Mouse (Mus musculus): Measurements from ENCODE around the gene Tmcc1. TPM values are rescaled to one million over a fixed set of nuclear protein-coding genes. Genes with fewer than 3 reads are reported as not detected.
"Not testable (repeated sequence)": the region's sequence is repeated elsewhere in the genome, so short reads cannot be mapped to it uniquely, and the experiment has no call there.

The Tmcc1 gene
- 18.3 and 24.4 TPM in 2 replicates for polyA plus RNA-seq (2012; rRNA removed)

DNA sequence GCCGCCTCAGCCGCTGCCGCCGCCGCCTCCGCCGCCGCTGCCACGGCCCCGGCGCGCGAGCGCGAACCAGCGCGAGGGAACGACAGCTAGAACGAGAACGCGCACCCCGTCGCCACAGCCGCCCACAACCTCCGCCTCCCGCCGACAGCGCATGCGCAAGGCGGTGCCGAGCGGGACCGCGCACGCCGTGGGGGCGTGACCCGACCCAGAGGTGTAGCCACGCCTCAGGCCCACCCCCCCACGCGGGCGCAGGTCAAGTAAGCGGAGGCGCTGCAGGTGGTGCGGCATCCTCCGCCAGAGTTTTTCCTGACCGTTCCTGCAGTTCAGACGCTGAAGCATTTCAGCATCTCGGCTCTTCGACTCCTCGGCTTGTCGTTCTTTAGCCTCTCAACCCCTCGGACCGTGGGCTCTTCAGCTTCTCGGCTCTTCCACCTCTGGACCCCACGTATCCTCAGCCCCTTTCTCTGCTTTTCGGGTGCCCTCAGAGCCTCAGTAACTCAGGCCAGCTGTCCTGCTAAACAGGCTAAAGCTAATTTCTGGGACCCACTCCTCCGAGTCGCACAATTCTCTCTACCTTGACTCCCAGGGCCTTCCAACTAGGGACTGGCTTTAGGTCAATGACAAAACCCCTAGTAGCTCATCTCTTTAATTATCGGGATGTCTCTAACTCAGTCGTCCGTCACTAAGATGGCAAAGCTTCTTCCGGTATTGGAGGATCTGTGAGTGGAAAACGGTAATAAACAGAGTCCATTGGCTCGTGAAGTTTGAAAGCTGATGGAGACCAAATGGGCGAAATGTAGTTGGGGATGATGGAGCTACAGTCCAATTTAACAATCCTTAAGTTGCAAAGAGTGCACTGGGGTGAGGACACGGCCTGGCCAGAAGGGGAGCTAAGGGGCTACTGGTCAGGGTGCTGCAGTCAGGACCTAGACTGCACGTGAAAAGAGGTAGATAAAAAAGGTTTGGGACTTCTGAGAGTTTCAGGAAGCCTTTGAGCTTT is at the start of gene Tmcc1:
Gene Tmcc1, minus strand, starts transcription at position 93 of the 1,000 bp plus-strand sequence.
- Histone ChIP-seq H3K27me3 (ENCODE audit: control insufficient read depth, insufficient read depth, low read length) (no peaks in the 10 kb centered on the region), H3K27ac (ENCODE audit: control insufficient read depth, insufficient read depth, low read length) (no peak within 1 kb of the TSS), H3K4me1 (replicated peaks; ENCODE audit: control insufficient read depth, insufficient read depth, low read length) (peaks cover 9% of the 10 kb centered on the region), H3K36me3 (ENCODE audit: control insufficient read depth, insufficient read depth, low read length) (no peaks in the 10 kb centered on the region), H3K4me3 (ENCODE audit: control insufficient read depth, insufficient read depth, low read length) (peak within 1 kb of the TSS; percentile 68)
- TF ChIP-seq CTCF (IDR thresholded peaks at IDR 0.05; ENCODE audit: borderline replicate concordance, control insufficient read depth, extremely low read depth, insufficient read depth, low read length, poor library complexity), result no peak; the same call in 1 of the 2 replicates
- peak; percentile 58 for TF ChIP-seq POLR2A (IDR thresholded peaks at IDR 0.05; ENCODE audit: control insufficient read depth, extremely low read depth, insufficient read depth, low read length, poor library complexity)
- 2% methylated on average over 62 of the region's 68 CpGs for WGBS
- peak; percentile 100 for DNase-seq

DNA sequence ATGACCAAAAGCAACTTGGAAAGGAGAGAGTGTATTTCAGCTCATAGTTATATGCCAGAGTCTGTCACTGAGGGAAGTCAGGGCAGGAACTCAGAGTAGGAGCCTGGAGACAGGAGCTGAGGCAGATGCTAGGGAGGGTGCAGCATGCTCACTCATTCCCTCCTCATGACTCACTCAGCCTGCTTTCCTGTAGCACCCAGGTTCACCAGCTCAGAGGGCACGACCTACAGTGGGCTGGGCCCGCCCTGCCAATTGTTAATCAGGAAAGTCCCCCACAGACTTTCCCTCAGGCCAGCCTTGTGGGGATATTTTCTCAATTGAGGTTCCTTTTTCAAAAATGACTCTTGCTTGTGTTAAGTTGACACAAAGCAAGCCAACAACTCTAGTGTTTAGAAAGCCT is 47.1 kb upstream of the Tmcc1 start:
- Histone ChIP-seq H3K27me3 (ENCODE audit: control insufficient read depth, insufficient read depth, low read length) (no peaks in the 10 kb centered on the region), H3K4me1 (replicated peaks; ENCODE audit: control insufficient read depth, insufficient read depth, low read length) (no peaks in the 10 kb centered on the region), H3K36me3 (ENCODE audit: control insufficient read depth, insufficient read depth, low read length) (peaks cover 38% of the 10 kb centered on the region), H3K27ac (ENCODE audit: control insufficient read depth, insufficient read depth, low read length) (no peak overlapping the region), H3K4me3 (ENCODE audit: control insufficient read depth, insufficient read depth, low read length) (no peak overlapping the region)
- 91% methylated on average over 2 of the region's 2 CpGs for WGBS
- TF ChIP-seq CTCF (IDR thresholded peaks at IDR 0.05; ENCODE audit: borderline replicate concordance, control insufficient read depth, extremely low read depth, insufficient read depth, low read length, poor library complexity) (no peak), POLR2A (IDR thresholded peaks at IDR 0.05; ENCODE audit: control insufficient read depth, extremely low read depth, insufficient read depth, low read length, poor library complexity) (no peak)
- DNase-seq, result no peak

DNA sequence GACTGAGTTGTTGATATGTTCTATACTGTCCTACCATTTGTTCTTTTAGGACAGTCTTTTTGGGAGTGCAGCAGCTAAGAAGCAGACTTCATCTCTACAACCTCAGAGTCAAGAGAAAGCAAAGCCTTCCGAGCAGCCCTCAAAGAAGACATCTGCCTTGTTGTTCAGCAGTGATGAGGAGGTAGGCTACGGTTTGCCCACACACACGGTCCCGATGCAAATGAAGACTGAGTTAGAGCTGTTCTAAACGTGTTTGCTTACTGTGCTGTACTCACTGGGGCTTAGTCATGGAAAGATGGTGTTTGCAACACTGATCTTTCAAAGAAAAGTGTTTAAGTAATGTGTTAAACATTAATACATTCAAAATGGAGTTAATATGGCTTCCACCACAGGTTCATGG is 44.8 kb upstream of the Tmcc1 start:
- H3K27ac ChIP-seq (ENCODE audit: control insufficient read depth, insufficient read depth, low read length), result no peak overlapping the region
- H3K27me3 ChIP-seq (ENCODE audit: control insufficient read depth, insufficient read depth, low read length), result no peaks in the 10 kb centered on the region
- H3K4me3 ChIP-seq (ENCODE audit: control insufficient read depth, insufficient read depth, low read length), result no peak overlapping the region
- H3K4me1 ChIP-seq (replicated peaks; ENCODE audit: control insufficient read depth, insufficient read depth, low read length), result no peaks in the 10 kb centered on the region
- no peak for DNase-seq
- WGBS, result 95% methylated on average over 5 of the region's 5 CpGs
- no peak for TF ChIP-seq POLR2A (IDR thresholded peaks at IDR 0.05; ENCODE audit: control insufficient read depth, extremely low read depth, insufficient read depth, low read length, poor library complexity)
- TF ChIP-seq CTCF (IDR thresholded peaks at IDR 0.05; ENCODE audit: borderline replicate concordance, control insufficient read depth, extremely low read depth, insufficient read depth, low read length, poor library complexity), result no peak
- H3K36me3 ChIP-seq (ENCODE audit: control insufficient read depth, insufficient read depth, low read length), result peaks cover 32% of the 10 kb centered on the region

DNA sequence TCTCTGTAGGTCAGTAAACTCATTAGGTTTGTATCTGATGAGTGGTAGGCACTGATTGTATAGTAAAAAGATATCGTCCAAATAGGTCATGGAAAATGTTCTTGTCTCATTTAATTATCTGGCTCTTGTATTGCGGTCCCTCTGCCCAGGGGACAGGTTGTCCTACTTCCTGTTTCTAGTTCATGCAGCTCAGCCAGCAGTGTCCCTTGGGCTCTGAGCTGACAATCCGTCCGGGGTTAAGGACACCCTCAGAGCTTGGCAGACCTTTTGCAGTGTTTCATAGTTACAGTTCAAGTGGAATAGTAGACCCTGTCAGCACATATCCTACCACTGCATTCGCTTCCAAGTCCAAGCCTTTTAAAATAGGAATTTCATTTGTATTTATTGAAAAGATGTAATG is 42.0 kb upstream of the Tmcc1 start:
- no peaks in the 10 kb centered on the region for H3K4me1 ChIP-seq (replicated peaks; ENCODE audit: control insufficient read depth, insufficient read depth, low read length)
- 98% methylated on average over 5 of the region's 5 CpGs for WGBS
- no peak for TF ChIP-seq POLR2A (IDR thresholded peaks at IDR 0.05; ENCODE audit: control insufficient read depth, extremely low read depth, insufficient read depth, low read length, poor library complexity)
- no peak for TF ChIP-seq CTCF (IDR thresholded peaks at IDR 0.05; ENCODE audit: borderline replicate concordance, control insufficient read depth, extremely low read depth, insufficient read depth, low read length, poor library complexity)

DNA sequence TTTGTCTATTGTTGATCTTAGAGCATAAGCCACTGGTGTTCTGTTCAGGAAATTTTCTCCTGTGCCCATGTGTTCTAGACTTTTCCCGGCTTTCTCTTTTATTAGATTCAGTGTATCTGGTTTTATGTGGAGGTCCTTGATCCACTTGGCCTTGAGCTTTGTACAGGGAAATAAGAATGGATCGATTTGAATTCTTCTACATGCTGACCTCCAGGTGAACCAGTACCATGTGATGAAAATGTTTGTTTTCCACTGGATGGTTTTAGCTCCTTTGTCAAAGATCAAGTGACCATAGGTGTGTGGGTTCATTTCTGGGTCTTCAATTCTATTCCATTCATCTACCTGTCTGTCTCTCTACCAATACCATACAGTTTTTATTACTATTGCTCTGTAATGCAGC is 41.5 kb upstream of the Tmcc1 start:
- H3K36me3 ChIP-seq (ENCODE audit: control insufficient read depth, insufficient read depth, low read length), result peaks cover 24% of the 10 kb centered on the region
- H3K27ac ChIP-seq (ENCODE audit: control insufficient read depth, insufficient read depth, low read length); H3K4me1 ChIP-seq (replicated peaks; ENCODE audit: control insufficient read depth, insufficient read depth, low read length); H3K27me3 ChIP-seq (ENCODE audit: control insufficient read depth, insufficient read depth, low read length); H3K4me3 ChIP-seq (ENCODE audit: control insufficient read depth, insufficient read depth, low read length); DNase-seq: not testable (repeated sequence)
- whole genome bisulfite sequencing, result 99% methylated on average over 2 of the region's 2 CpGs

More for the DNA sequence above, 42.0 kb upstream of the Tmcc1 start:
- no peak for DNase-seq
- no peak overlapping the region for H3K4me3 ChIP-seq (ENCODE audit: control insufficient read depth, insufficient read depth, low read length)
- H3K27me3 ChIP-seq (ENCODE audit: control insufficient read depth, insufficient read depth, low read length), result no peaks in the 10 kb centered on the region
- H3K36me3 ChIP-seq (ENCODE audit: control insufficient read depth, insufficient read depth, low read length), result peaks cover 24% of the 10 kb centered on the region
- no peak overlapping the region for H3K27ac ChIP-seq (ENCODE audit: control insufficient read depth, insufficient read depth, low read length)

DNA sequence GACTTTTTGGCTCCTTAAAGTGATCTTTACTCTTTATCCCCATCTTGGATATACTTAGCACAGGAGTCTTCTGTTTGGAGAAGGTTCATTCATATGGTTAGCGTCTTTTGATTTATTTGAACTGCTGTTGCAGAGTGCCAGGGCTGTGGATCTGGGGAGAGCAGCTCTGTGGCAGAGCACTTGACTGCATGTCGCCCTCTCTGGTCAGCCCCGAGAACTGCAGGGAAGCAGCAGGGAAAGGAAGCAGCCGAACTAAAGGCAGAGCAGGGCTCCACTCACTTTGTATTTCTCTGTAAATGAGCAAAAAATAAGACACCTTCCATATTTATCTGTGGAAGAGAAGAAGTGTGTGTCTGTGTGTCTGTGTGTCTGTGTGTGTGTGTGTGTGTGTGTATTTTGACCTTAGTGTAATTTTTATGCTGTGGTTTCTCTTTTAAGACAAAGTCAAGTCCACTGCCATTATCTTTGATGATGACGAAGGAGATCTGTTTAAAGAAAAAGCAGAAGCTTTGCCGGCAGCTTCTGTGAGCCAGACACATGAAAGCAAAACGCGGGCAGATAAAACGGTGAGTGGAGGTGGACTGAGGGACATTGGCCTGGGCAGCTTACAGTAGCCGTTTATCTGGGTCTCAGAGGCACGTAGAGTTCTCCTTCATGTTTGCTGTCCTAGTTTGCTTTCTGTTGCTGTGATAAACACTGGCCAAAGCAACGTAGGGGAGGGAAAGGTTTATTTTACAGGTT is 35.7 kb upstream of the Tmcc1 start:
- peaks cover 23% of the 10 kb centered on the region for H3K36me3 ChIP-seq (ENCODE audit: control insufficient read depth, insufficient read depth, low read length)

More for the DNA sequence above, 35.7 kb upstream of the Tmcc1 start:
- H3K27ac ChIP-seq (ENCODE audit: control insufficient read depth, insufficient read depth, low read length), result no peak overlapping the region
- TF ChIP-seq POLR2A (IDR thresholded peaks at IDR 0.05; ENCODE audit: control insufficient read depth, extremely low read depth, insufficient read depth, low read length, poor library complexity), result no peak
- peak; percentile 84 for TF ChIP-seq CTCF (IDR thresholded peaks at IDR 0.05; ENCODE audit: borderline replicate concordance, control insufficient read depth, extremely low read depth, insufficient read depth, low read length, poor library complexity)
- H3K4me1 ChIP-seq (replicated peaks; ENCODE audit: control insufficient read depth, insufficient read depth, low read length), result no peaks in the 10 kb centered on the region
- WGBS, result 57% methylated on average over 12 of the region's 12 CpGs
- DNase-seq, result peak; percentile 67
- no peak overlapping the region for H3K4me3 ChIP-seq (ENCODE audit: control insufficient read depth, insufficient read depth, low read length)
- no peaks in the 10 kb centered on the region for H3K27me3 ChIP-seq (ENCODE audit: control insufficient read depth, insufficient read depth, low read length)

Data from thymus, adult 2 months (tissue).